Mouse (Mus musculus): ENCODE measurements around the gene Gkn1. TPM values are rescaled to one million over a fixed set of nuclear protein-coding genes. Genes with fewer than 3 reads are reported as not detected.
A peak's percentile ranks its signal among the peaks of the same experiment; 100 is the strongest.

Gene Gkn1
- polyA plus RNA-seq, 1 experiment from 2014 or later = not detected

DNA sequence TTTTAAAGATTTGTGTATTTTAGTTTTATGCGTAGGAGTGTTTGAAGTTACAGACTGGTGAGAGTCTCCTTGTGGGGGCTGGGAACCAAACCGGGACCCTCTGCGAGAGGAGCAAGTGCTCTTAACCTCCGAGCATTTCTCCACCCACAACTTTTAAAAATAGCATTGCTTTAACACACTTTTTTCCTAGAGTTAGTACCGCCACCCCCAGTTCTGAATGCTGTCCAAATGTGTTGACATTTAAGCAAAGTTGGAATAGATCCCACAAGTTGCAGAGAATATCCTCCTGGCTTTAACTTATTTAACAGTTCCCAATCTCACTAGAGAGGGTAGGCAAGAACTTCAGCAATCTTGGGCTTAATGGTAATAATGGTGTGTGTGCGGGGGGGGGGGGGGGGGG, 34.0 kb upstream of the Gkn1 start:
- Histone ChIP-seq H3K4me3 (ENCODE audit: low read length) (no peak overlapping the region), H3K9me3 (ENCODE audit: control insufficient read depth, low read length) (no peaks in the 10 kb centered on the region), H3K36me3 (ENCODE audit: control insufficient read depth, insufficient read depth, low read length) (no peaks in the 10 kb centered on the region), H3K27me3 (replicated peaks; ENCODE audit: control insufficient read depth, insufficient read depth, low read length) (no peaks in the 10 kb centered on the region), H3K4me2 (ENCODE audit: low read length) (peak overlapping the region; percentile 75), H3K9ac (ENCODE audit: low read depth, low read length) (no peak overlapping the region), H3K4me1 (ENCODE audit: control insufficient read depth, insufficient read depth, low read depth, low read length) (peaks cover 6% of the 10 kb centered on the region), H3K27ac (ENCODE audit: low read depth, low read length) (no peak overlapping the region)
- 66% methylated on average over 5 of the region's 6 CpGs for WGBS
- no peak for ATAC-seq

DNA sequence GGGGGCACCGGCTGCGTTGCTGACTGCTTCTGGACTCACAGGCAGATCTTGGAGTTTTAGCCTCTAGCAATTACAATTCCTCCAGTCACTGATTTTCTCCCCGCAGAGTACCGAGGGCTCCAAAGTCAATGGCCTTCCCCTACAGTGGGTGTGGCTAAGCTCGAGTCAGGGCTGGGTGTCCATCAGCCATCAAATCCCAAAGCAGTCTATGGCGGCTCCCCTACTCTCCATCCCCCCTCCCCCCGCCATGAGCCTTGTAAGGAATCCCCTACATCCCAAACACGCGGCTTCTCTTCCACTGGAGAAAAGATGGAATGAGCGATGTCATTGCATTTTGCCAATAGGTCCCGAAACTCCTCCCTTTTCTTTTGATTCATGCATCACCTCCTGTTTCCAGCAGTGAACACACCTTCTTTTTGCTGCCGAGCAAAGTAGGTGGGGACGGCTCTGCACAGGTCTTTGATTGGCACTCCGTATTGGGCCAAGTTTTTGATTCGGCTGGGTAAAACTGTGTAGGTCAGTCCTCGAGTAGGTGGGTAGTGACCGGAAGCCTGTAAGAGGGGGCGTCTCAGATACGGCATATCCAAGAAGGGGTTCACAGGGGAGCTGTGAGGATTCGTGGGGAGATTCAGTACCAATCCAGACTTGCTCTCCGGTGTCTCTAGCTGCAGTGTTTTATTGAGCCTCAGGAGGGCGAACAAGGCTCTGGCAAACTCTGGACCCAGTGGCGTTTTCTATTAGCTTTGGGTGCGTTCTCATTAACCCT, 33.4 kb upstream of the Gkn1 start:
- Histone ChIP-seq H3K9ac (ENCODE audit: low read depth, low read length) (peak overlapping the region; percentile 52), H3K4me1 (ENCODE audit: control insufficient read depth, insufficient read depth, low read depth, low read length) (peaks cover 6% of the 10 kb centered on the region), H3K36me3 (ENCODE audit: control insufficient read depth, insufficient read depth, low read length) (no peaks in the 10 kb centered on the region), H3K27ac (ENCODE audit: low read depth, low read length) (no peak overlapping the region), H3K4me3 (ENCODE audit: low read length) (peak overlapping the region; percentile 44), H3K4me2 (ENCODE audit: low read length) (peak overlapping the region; percentile 75), H3K9me3 (ENCODE audit: control insufficient read depth, low read length) (no peaks in the 10 kb centered on the region), H3K27me3 (replicated peaks; ENCODE audit: control insufficient read depth, insufficient read depth, low read length) (no peaks in the 10 kb centered on the region)
- 7% methylated on average over 24 of the region's 24 CpGs for WGBS
- peak; percentile 74 for ATAC-seq

DNA sequence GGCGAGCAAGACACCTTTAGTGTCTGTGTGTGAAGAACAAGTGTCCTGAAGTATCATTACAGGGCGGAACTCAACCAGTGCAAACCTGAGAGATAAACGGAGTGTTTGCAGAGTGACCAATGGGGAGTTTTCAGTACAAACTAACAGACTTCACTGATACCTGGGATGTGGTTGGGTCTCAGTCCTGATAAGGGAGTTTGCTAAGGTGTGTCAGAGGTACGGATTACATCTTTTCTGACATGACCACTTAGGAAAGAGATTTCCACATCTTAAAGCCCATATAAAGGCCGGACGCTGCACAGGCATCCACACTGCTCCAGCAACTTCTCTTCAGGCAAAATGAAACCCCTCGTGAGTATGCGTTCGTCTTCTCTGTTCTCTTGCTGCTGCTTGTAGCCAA, 22.3 kb upstream of the Gkn1 start, which contains the start of gene Gkn2:
Gene Gkn2 (plus strand): TSS at position 301 of the 400 bp plus-strand sequence.
- 89% methylated on average over 9 of the region's 9 CpGs for WGBS

DNA sequence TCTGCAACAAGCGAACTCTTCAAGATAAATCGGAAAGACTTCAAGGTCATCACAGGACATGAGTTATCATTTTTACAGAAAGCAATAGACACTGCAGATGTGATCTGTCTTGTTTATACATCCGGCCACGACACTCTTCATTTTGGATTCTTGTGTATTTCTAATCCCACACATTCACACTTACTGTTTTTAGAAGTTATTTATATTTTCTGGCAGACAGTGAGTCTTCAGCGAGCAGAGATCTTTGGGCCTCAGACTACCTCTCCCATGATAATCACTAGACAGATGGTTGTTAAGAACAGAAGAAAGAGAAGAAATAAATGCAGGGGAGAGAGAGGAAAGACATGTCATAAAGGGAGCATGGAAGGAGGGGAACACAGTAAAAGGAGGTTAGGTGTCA, 18.5 kb upstream of the Gkn1 start:
- H3K9ac ChIP-seq (ENCODE audit: low read depth, low read length) = no peak overlapping the region
- no peaks in the 10 kb centered on the region for H3K4me1 ChIP-seq (ENCODE audit: control insufficient read depth, insufficient read depth, low read depth, low read length)
- no peaks in the 10 kb centered on the region for H3K9me3 ChIP-seq (ENCODE audit: control insufficient read depth, low read length)
- WGBS = 91% methylated on average over 5 of the region's 5 CpGs
- H3K27me3 ChIP-seq (replicated peaks; ENCODE audit: control insufficient read depth, insufficient read depth, low read length) = no peaks in the 10 kb centered on the region
- no peak overlapping the region for H3K27ac ChIP-seq (ENCODE audit: low read depth, low read length)
- no peak for ATAC-seq
- no peak overlapping the region for H3K4me2 ChIP-seq (ENCODE audit: low read length)
- H3K4me3 ChIP-seq (ENCODE audit: low read length) = no peak overlapping the region
- H3K36me3 ChIP-seq (ENCODE audit: control insufficient read depth, insufficient read depth, low read length) = no peaks in the 10 kb centered on the region

More for the DNA sequence above, 22.3 kb upstream of the Gkn1 start, which contains the start of gene Gkn2:
- no peaks in the 10 kb centered on the region for H3K36me3 ChIP-seq (ENCODE audit: control insufficient read depth, insufficient read depth, low read length)
- no peaks in the 10 kb centered on the region for H3K4me1 ChIP-seq (ENCODE audit: control insufficient read depth, insufficient read depth, low read depth, low read length)
- no peaks in the 10 kb centered on the region for H3K27me3 ChIP-seq (replicated peaks; ENCODE audit: control insufficient read depth, insufficient read depth, low read length)
- H3K9me3 ChIP-seq (ENCODE audit: control insufficient read depth, low read length) = no peaks in the 10 kb centered on the region
- ATAC-seq = no peak
- H3K9ac ChIP-seq (ENCODE audit: low read depth, low read length) = no peak within 1 kb of the TSS
- no peak within 1 kb of the TSS for H3K4me3 ChIP-seq (ENCODE audit: low read length)
- H3K27ac ChIP-seq (ENCODE audit: low read depth, low read length) = no peak within 1 kb of the TSS
- H3K4me2 ChIP-seq (ENCODE audit: low read length) = no peak within 1 kb of the TSS

DNA sequence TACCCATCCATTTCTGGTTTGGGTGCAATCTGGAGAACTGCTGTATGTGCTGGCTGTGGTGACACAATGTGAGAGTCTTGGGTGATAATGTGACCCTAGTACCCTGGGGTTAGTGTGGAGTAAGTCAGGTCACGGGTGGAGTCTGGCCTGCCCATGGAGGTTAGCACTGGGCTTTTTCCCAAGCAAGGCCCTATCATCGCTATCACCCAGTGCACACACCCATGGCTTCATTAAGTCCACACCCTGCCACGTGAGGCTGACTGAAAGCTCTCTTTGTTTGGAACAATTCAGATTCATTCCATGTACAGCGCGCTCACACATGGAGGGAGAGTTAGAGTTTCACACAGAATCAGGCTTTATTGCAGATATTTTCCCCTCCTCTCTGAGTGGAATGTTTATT, 3.7 kb upstream of the Gkn1 start:
- Histone ChIP-seq H3K9ac (ENCODE audit: low read depth, low read length) (no peak overlapping the region), H3K9me3 (ENCODE audit: control insufficient read depth, low read length) (no peaks in the 10 kb centered on the region), H3K27ac (ENCODE audit: low read depth, low read length) (no peak overlapping the region), H3K4me3 (ENCODE audit: low read length) (no peak overlapping the region), H3K4me1 (ENCODE audit: control insufficient read depth, insufficient read depth, low read depth, low read length) (no peaks in the 10 kb centered on the region), H3K27me3 (replicated peaks; ENCODE audit: control insufficient read depth, insufficient read depth, low read length) (no peaks in the 10 kb centered on the region), H3K4me2 (ENCODE audit: low read length) (no peak overlapping the region), H3K36me3 (ENCODE audit: control insufficient read depth, insufficient read depth, low read length) (no peaks in the 10 kb centered on the region)
- whole genome bisulfite sequencing = 62% methylated on average over 5 of the region's 5 CpGs
- ATAC-seq = no peak

DNA sequence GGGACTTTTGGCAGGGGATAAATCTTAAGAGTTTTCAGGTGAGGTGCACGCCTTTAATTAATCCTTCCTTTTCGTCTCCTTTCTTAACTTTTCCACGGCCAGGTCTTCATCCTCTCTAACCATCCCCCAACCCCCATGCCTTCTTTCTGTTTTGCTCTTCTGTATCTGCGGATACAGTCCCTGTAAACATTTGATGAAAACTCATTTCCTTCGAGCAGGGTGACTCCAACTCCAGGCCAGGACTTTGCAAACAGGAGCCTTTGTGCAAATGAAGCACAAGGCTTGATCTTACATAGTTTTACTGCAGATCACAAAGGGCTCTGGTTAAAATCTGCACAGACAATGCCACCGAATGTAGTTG, 14.8 kb downstream of the Gkn1 start:
- Histone ChIP-seq H3K36me3 (ENCODE audit: control insufficient read depth, insufficient read depth, low read length) (no peaks in the 10 kb centered on the region), H3K27me3 (replicated peaks; ENCODE audit: control insufficient read depth, insufficient read depth, low read length) (no peaks in the 10 kb centered on the region), H3K27ac (ENCODE audit: low read depth, low read length) (no peak overlapping the region), H3K4me1 (ENCODE audit: control insufficient read depth, insufficient read depth, low read depth, low read length) (peaks cover 9% of the 10 kb centered on the region), H3K4me2 (ENCODE audit: low read length) (peak overlapping the region; percentile 93), H3K9ac (ENCODE audit: low read depth, low read length) (no peak overlapping the region), H3K4me3 (ENCODE audit: low read length) (peak overlapping the region; percentile 84), H3K9me3 (ENCODE audit: control insufficient read depth, low read length) (no peaks in the 10 kb centered on the region)
- no peak for ATAC-seq
- 35% methylated on average over 6 of the region's 6 CpGs for WGBS

DNA sequence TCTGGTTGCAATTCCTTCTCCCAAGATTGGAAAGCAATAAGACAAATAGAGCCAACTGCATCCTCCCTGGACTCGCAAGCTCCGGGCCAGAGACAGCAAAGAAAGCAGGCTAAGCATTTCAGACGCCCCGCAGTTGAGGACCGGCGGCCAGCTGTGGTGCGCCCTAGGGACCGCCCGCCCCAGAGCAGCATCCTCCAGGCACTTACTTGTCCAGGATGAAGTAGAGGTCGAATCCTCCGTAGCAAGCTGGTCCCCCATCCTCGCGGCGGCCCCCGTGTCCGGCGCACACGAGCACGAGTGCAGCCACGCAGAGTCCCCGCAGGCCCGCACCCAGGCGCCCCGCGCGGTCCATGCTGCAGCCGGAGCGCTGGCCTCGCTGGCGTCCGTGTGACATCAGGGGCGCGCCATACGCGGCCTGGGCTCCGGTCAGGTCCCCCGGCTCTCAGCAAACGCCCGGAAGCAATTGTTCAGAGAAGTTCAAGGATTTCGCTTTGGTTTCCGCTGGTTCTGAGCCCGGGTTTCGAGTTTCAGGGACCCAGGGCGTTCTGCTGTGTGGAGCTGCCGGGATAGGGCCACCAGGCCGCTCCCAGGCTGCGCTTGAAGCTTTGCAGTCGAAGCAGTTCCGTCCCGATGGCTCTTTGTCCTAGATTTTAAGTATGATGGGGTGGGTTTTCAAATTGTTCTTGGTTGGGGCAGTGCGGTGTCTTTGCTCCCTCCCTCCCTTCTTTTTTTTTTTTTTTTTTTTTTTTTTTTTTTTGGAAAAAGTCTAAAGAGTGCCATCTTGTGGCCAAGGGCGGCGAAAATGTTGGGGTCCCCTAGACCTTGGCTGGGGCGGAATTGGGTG, 15.4 kb downstream of the Gkn1 start, which contains the start of gene Antxr1:
Gene Antxr1 (minus strand): TSS at position 731 of the 844 bp plus-strand sequence.
- H3K4me3 ChIP-seq (ENCODE audit: low read length) = peak within 1 kb of the TSS; percentile 84
- no peaks in the 10 kb centered on the region for H3K9me3 ChIP-seq (ENCODE audit: control insufficient read depth, low read length)
- H3K27me3 ChIP-seq (replicated peaks; ENCODE audit: control insufficient read depth, insufficient read depth, low read length) = no peaks in the 10 kb centered on the region
- peak within 1 kb of the TSS; percentile 86 for H3K9ac ChIP-seq (ENCODE audit: low read depth, low read length)
- H3K36me3 ChIP-seq (ENCODE audit: control insufficient read depth, insufficient read depth, low read length) = no peaks in the 10 kb centered on the region
- ATAC-seq = peak; percentile 79
- H3K4me1 ChIP-seq (ENCODE audit: control insufficient read depth, insufficient read depth, low read depth, low read length) = peaks cover 9% of the 10 kb centered on the region
- peak within 1 kb of the TSS; percentile 74 for H3K27ac ChIP-seq (ENCODE audit: low read depth, low read length)
- under 1% methylated on average over 54 of the region's 54 CpGs for whole genome bisulfite sequencing
- peak within 1 kb of the TSS; percentile 93 for H3K4me2 ChIP-seq (ENCODE audit: low read length)

DNA sequence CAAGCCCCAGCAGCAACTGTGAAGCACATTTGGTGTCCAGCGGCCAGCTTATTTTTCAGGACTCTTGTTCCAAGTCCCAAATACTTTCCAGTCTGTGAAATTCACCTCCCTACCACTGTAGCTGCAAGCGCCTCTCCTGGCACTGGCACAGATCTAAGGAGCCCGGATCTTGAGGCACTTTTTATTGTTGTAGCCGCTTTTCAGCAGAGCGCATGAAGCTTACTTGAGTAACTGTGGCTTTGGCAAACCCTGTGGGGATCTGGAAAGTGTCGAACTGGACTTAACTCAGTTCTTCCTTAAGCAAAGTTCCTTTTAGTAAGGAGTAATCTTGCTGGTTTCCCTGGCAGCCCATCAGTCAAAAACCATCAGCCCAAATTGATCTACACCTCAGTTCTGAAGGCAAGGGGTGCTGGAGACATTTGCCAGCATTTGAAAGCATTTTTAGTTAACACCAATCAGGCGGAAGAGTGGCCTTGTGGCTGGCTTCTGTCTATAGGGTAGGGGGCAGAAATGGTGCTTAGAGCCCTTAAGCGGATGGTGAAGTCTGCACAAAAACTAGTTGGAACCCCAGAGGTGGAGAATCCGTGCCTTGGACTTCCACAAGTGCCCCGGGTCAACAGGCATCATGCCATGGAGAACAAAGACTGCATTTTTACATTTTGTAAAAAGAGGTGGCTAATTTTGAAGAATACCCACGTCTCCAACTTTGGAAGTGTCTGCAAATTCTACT, 16.2 kb downstream of the Gkn1 start:
- peak; percentile 53; the same call in 1 of the 2 replicates for ATAC-seq
- Histone ChIP-seq H3K27ac (ENCODE audit: low read depth, low read length) (peak overlapping the region; percentile 74), H3K36me3 (ENCODE audit: control insufficient read depth, insufficient read depth, low read length) (no peaks in the 10 kb centered on the region), H3K4me2 (ENCODE audit: low read length) (peak overlapping the region; percentile 93), H3K27me3 (replicated peaks; ENCODE audit: control insufficient read depth, insufficient read depth, low read length) (no peaks in the 10 kb centered on the region), H3K9ac (ENCODE audit: low read depth, low read length) (peak overlapping the region; percentile 86), H3K4me3 (ENCODE audit: low read length) (peak overlapping the region; percentile 84), H3K9me3 (ENCODE audit: control insufficient read depth, low read length) (no peaks in the 10 kb centered on the region), H3K4me1 (ENCODE audit: control insufficient read depth, insufficient read depth, low read depth, low read length) (peaks cover 9% of the 10 kb centered on the region)
- WGBS = 7% methylated on average over 11 of the region's 11 CpGs
